Mouse (Mus musculus): Measurements from ENCODE around the gene Thada.

Gene Thada

DNA sequence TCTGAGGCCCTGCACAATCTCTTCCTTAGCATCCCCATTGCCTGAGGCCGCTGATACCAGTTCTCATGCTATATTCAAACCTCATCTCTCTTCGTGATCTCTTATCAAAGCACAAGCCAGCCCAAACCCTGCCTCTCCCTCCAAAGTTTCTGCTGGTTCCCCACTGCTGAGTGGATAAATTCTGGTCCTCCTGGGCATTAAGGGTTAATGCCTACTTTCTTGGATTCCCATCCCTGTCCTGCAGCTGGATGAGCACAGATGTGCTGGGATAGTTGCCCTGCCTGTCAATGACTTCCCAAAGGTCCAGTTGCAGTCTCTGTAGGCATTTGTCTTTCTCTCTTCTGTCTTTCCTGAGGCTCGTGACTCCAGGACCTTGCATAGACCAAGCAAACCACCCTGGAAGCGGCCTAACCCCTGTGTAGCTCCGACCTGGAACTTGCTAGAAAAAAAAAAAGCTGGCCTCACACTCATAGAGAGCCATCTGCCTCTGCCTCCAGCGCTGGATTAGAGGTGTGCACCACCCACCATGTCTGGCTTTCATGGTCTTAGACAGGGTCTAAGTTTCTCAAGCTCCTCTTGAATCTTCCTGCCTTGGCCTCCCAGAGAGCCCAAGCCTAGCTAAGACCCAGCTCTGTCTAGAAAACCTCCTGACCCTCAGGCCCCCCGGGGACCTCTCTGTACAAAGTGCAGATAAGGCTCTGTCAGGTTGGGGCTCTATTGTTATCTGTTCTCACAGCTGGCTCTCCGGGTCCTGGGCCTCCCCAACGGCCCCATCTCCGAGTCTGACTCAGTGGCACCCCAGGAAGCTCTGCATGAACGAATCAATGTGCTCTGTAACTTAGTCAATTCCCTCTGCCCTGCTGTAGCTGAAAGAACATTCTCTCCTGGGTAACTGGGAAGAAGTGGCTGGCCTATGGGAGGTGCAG lies 318.6 kb downstream of the Thada start:
- no peak for DNase-seq (ENCODE audit: low spot score in 2 of 2)

DNA sequence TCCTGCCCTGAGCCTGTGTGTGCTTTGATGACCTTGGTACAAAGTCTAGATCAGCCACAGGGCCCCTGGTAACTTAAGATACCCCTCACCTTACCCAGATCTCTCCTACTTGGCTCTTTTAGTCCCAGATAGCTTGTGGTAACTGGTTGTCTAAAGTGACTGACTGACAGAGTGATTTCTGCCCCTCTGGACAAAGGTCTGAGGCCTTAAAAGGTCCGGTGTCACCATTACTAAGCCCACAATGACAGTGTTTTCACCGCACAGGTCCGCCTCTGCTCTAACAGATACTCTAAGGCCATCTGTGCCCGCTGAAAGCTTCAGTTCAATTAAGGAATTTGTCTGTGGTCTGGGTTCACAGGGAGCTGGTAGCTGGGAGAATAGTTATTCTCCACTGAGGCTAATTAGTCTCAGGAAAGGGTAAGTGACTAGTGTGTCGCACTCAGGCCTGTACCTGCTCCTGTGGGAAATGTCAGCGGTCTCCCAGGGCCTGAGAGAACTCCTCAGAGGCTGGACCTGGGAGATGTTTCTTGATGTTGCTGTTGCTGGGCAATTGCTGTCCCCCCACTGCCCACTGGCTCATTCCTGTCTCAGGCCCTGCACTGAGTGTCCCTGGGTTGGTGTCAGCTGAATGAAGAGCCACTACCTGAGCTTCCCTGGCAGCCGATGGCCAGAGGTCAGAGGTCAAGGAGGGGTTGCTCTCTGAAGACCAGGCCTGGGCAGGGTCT lies 319.4 kb downstream of the Thada start:
- no peak for DNase-seq (ENCODE audit: low spot score in 2 of 2)

DNA sequence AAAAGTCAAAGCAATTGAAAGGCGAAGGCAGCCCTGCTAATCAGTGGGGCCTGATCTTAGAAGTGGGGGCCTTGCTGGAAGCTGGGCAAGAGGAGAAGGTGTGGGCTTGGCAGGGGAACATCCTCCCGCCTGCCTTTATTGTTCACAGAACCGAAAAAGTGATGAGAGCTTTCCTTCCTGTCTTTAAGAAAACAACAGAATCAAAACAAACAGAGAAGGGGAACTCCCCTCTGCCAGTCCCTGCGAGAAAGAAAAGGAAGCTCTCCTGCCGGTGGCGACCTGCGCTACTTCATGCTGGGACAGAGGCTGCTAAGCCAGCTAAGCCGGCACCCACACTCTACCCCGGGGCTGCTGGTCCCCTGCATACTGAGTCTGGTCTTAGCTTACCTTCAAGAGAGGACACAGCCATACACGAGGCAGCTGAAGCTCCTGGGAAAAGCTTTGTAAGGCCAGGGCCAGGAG lies 320.1 kb downstream of the Thada start:
- DNase-seq (ENCODE audit: low spot score in 2 of 2) = no peak

DNA sequence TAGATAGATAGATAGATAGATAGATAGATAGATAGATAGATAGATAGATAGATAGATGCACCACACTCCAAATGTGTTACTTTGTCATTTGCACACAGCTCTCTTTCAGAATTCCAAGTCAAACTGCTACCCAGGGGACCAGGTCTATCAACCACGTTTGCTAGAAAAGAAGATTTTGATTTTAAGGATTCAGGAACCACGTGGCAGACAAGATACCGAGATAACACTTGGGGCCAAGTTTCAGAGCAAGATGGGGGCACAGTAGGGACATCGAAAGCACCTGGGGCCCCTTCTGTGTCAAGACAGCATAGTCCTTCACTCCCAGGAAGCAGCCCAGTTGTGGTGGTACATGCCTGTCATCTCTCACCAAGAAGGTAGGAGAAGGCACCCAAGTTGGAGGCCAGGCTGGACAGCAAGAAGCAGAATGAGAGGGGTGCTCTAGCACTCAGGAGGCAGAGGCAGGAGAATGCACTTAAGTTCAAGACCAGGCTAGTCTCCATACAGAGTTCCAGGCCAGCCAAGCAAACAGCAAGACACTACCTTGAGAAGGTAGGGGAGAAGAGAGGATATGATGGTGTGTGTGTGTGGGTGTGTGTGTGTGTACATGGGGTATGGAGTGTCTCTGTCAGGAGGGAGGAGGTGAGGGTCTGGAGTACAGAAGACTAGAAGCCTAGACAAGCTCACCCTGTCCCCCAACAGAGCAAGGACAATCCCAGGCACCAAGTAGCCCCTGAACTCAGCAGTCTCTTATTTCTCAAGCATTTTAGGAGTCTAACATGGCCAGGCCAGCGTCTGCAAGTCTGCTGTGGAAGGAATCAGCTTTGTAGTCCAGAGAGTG lies 321.0 kb downstream of the Thada start:
- no peak for DNase-seq (ENCODE audit: low spot score in 2 of 2)

DNA sequence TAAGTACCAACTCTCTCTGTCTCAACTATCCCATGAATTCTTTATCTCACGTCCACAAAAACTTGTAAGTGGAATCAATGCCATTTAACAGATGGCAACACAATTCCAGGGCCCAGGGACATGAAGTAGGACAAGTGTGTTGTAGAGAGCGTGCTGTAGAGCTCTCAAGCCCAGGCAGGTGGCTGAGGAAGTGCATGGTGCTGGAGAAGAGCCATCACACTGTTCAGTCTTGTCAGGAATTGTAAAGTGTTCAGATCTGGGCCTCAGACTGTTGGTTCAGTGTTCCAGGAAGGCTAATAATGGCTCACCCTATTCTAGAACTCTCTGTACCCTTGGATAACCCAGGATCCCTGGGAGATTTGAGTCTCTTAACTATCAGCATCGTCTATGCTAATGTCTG lies 321.9 kb downstream of the Thada start:
- DNase-seq (ENCODE audit: low spot score in 2 of 2) = no peak

DNA sequence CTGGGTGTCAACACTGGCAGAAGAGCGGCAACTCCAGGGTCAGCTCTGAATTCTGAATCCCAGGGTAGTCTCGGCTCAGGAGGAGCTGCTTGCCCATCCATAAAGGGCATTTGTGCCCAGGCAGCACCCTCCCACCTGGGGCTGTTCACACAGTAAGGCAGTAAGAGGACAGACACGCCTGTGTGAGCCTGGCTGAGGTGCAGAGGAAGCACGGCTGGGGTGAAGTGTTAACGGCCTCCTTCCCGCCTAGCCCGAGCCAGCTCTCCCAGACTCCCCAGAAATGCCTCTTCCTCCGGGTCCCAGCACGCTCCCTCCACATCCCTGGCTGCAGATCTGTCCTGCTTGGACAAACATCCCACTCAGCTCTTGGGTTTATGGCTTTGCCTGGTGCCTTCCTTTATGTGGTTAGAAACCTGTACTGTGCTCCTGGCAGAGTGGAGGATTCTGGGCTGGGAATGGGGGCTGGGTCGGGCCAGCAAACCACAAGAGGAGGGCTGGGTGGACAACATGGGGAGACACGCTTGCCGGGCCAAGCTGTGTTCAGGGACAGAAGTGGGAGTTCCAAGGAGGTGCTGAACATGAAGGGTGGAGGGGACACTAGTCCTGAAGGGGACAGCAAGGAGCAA lies 322.7 kb downstream of the Thada start:
- no peak for DNase-seq (ENCODE audit: low spot score in 2 of 2)

DNA sequence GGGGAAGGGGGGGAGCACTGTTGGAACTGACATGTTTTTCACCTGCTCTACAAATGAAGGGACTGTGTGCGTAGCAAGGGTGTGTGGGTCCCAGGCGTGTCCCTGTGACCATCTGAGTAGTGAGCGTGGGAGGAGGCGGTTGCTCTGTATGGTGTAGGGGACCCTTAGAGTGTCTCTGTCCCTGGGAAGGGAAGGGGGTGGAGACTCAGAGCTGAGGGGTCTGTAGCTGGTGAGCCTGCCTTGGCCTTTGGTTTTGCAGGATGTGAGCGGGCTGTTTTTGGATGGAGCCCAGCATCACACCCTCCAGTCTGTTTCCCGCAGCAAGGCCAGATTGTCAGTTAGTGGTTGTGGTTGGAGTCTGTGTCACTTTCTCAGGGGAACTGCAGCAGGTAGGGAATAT lies 324.3 kb downstream of the Thada start:
- DNase-seq (ENCODE audit: low spot score in 2 of 2) = no peak

DNA sequence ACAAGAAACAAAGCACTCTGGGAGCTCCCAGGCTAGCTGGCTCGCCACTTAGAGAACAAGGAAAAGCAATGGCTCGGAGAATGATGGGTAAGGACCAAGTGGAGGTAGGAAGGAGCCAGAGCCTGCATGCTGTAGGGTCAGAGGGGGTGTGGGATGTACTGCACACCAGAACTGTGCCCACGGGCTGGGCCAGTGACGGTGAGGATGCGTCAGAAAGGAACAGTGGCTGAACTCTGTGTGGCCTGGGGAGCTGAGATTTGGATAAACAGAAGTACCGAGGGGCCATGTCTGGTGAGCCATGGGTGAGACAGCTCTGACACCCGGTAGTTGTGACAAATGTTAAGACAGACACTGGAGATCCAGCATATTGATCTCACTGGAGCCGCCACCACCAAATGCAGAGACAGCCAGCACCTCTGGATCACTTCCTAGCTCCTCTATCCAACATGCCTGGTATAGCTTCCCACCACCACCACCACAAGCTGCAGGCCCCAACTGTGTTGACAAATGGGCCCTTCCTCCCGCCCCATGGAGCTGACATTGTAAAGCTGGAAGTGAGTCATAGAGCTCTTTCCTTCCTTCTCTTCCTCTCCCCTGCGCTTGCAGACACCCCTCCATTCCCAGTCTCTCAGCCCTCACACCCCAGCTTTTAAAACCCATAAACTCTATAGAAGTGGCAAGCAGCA lies 325.0 kb downstream of the Thada start:
- no peak for DNase-seq (ENCODE audit: low spot score in 2 of 2)
